Mouse (Mus musculus) forebrain, embryonic 16.5 days (tissue): ENCODE measurements around the gene Foxp1. TPM values are rescaled to one million over a fixed set of nuclear protein-coding genes. Genes with fewer than 3 reads are reported as not detected.

Experiments
- ATAC-seq: fragments of 200-750 bp; cut with Nextera tagmentation; 2 replicates; pipeline ENCODE4 v1.8.0; 2017; ENCODE audit warnings: mild to moderate bottlenecking, moderate library complexity
- H3K27ac ChIP-seq: fragments of 300-500 bp; sonication (generic); 2 replicates; pipeline ENCODE4 v1.5.1; 2014; ENCODE audit warnings: low read length, control low read depth
- H3K27me3 ChIP-seq: fragments of 300-500 bp; sonication (generic); replicated peaks from 2 replicates; pipeline ENCODE4 v1.6.1; 2014; ENCODE audit warnings: low read length; ENCODE audit not compliant: control insufficient read depth, insufficient read depth
- H3K36me3 ChIP-seq: fragments of 300-500 bp; sonication (generic); 2 replicates; pipeline ENCODE4 v1.6.1; 2014; ENCODE audit not compliant: control insufficient read depth, insufficient read depth
- H3K4me1 ChIP-seq: fragments of 300-500 bp; sonication (generic); replicated peaks from 2 replicates; pipeline ENCODE4 v1.6.1; 2014; ENCODE audit warnings: low read length; ENCODE audit not compliant: control insufficient read depth, insufficient read depth
- H3K4me2 ChIP-seq: fragments of 300-500 bp; sonication (generic); 2 replicates; pipeline ENCODE4 v1.6.1; 2014; ENCODE audit warnings: mild to moderate bottlenecking, low read length, control low read depth
- H3K4me3 ChIP-seq: fragments of 300-500 bp; sonication (generic); replicated peaks from 2 replicates; pipeline ENCODE4 v1.5.1; 2014; ENCODE audit warnings: mild to moderate bottlenecking, low read length, control low read depth
- H3K9ac ChIP-seq: fragments of 300-500 bp; sonication (generic); replicated peaks from 2 replicates; pipeline ENCODE4 v1.6.1; 2014; ENCODE audit warnings: low read depth, low read length, control low read depth
- H3K9me3 ChIP-seq: fragments of 300-500 bp; sonication (generic); 2 replicates; pipeline ENCODE4 v1.6.1; 2016; ENCODE audit warnings: low read length; ENCODE audit not compliant: control insufficient read depth
- WGBS: fragments of 180-500 bp; shearing (Covaris S2); extraction: QIAGEN DNeasy Blood & Tissue Kit; methylation state at CpG from one replicate; pipeline ENCODE4 v1.1.7; 2014; 5-methylcytosine and 5-hydroxymethylcytosine counted together
- polyA plus RNA-seq: library from polyadenylated mRNA; unstranded; fragments of >200 nt; fragmentation: Nextera tagmentation; extraction: Ambion mirVana; gene quantifications from 2 replicates; pipeline ENCODE4 v1.2.1, GENCODE M21; 2015

The Foxp1 gene
- polyA plus RNA-seq, 1 experiment from 2014 or later, result 123 TPM

GRCm38 (mm10) chr6:99265945-99266656 is 256.4 kb downstream of the Foxp1 start:
- Histone ChIP-seq H3K4me2 (peak overlapping the region; percentile 18), H3K9ac (peak overlapping the region; percentile 6), H3K36me3 (no peaks in the 10 kb centered on the region), H3K27me3 (no peaks in the 10 kb centered on the region), H3K4me1 (peaks cover 40% of the 10 kb centered on the region), H3K4me3 (no peak overlapping the region), H3K27ac (peak overlapping the region; percentile 34), H3K9me3 (no peaks in the 10 kb centered on the region)
- ATAC-seq, result no peak
- WGBS, result 12% methylated on average over 13 of the region's 13 CpGs

GRCm38 (mm10) chr6:99265173-99265572 is 257.3 kb downstream of the Foxp1 start:
- no peaks in the 10 kb centered on the region for H3K27me3 ChIP-seq
- peaks cover 43% of the 10 kb centered on the region for H3K4me1 ChIP-seq
- ATAC-seq, result peak; percentile 47; the same call in 1 of the 2 replicates
- H3K4me2 ChIP-seq, result no peak overlapping the region
- no peaks in the 10 kb centered on the region for H3K36me3 ChIP-seq
- no peaks in the 10 kb centered on the region for H3K9me3 ChIP-seq
- peak overlapping the region; percentile 34; the same call in 1 of the 2 replicates for H3K27ac ChIP-seq
- 29% methylated on average over 4 of the region's 4 CpGs for WGBS
- H3K9ac ChIP-seq, result no peak overlapping the region
- no peak overlapping the region for H3K4me3 ChIP-seq

GRCm38 (mm10) chr6:99264192-99265093 is 258.1 kb downstream of the Foxp1 start:
- Histone ChIP-seq H3K27me3 (no peaks in the 10 kb centered on the region), H3K4me3 (no peak overlapping the region), H3K4me2 (no peak overlapping the region), H3K9ac (no peak overlapping the region), H3K36me3 (no peaks in the 10 kb centered on the region), H3K4me1 (peaks cover 40% of the 10 kb centered on the region), H3K9me3 (no peaks in the 10 kb centered on the region), H3K27ac (peak overlapping the region; percentile 25; the same call in 1 of the 2 replicates)
- 0 out of 2 replicates have a peak, but pooled peaks have one; percentile 30 for ATAC-seq
- WGBS, result 35% methylated on average over 13 of the region's 13 CpGs

- H3K27me3 ChIP-seq, result no peaks in the 10 kb centered on the region
- no peaks in the 10 kb centered on the region for H3K9me3 ChIP-seq
- no peak overlapping the region for H3K9ac ChIP-seq
- H3K4me1 ChIP-seq, result peaks cover 40% of the 10 kb centered on the region
- ATAC-seq, result no peak
- 0 out of 2 replicates have a peak overlapping the region, but pooled peaks have one; percentile 28 for H3K27ac ChIP-seq
- 51% methylated on average over 2 of the region's 2 CpGs for WGBS
- H3K36me3 ChIP-seq, result no peaks in the 10 kb centered on the region
- no peak overlapping the region for H3K4me3 ChIP-seq
- no peak overlapping the region for H3K4me2 ChIP-seq
These were observed 258.7 kb downstream of the Foxp1 start for GRCm38 (mm10) chr6:99263886-99264185.

- Histone ChIP-seq H3K36me3 (no peaks in the 10 kb centered on the region), H3K9me3 (no peaks in the 10 kb centered on the region), H3K4me1 (peaks cover 34% of the 10 kb centered on the region), H3K27me3 (no peaks in the 10 kb centered on the region), H3K4me3 (no peak overlapping the region), H3K9ac (no peak overlapping the region), H3K27ac (0 out of 2 replicates have a peak overlapping the region, but pooled peaks have one; percentile 28), H3K4me2 (no peak overlapping the region)
- ATAC-seq, result no peak
- WGBS, result 25% methylated on average over 12 of the region's 12 CpGs
These were observed 259.2 kb downstream of the Foxp1 start for GRCm38 (mm10) chr6:99263061-99263885.

GRCm38 (mm10) chr6:99261737-99262130 is 260.8 kb downstream of the Foxp1 start:
- WGBS, result 52% methylated on average over 4 of the region's 4 CpGs
- Histone ChIP-seq H3K4me3 (no peak overlapping the region), H3K4me1 (peaks cover 29% of the 10 kb centered on the region), H3K9ac (no peak overlapping the region), H3K27ac (no peak overlapping the region), H3K9me3 (no peaks in the 10 kb centered on the region), H3K27me3 (no peaks in the 10 kb centered on the region), H3K4me2 (no peak overlapping the region), H3K36me3 (no peaks in the 10 kb centered on the region)
- no peak for ATAC-seq

- 46% methylated on average over 11 of the region's 11 CpGs for WGBS
- H3K9ac ChIP-seq, result no peak overlapping the region
- no peak overlapping the region for H3K27ac ChIP-seq
- no peaks in the 10 kb centered on the region for H3K36me3 ChIP-seq
- ATAC-seq, result no peak
- H3K27me3 ChIP-seq, result no peaks in the 10 kb centered on the region
- peaks cover 23% of the 10 kb centered on the region for H3K4me1 ChIP-seq
- no peaks in the 10 kb centered on the region for H3K9me3 ChIP-seq
- H3K4me3 ChIP-seq, result no peak overlapping the region
- H3K4me2 ChIP-seq, result no peak overlapping the region
These were observed 261.4 kb downstream of the Foxp1 start for GRCm38 (mm10) chr6:99260941-99261736.

- Histone ChIP-seq H3K27me3 (no peaks in the 10 kb centered on the region), H3K4me1 (0 out of 2 replicates have a peak, but pooled peaks cover 3% of the 10 kb centered on the region), H3K4me3 (no peak overlapping the region), H3K36me3 (no peaks in the 10 kb centered on the region), H3K9me3 (no peaks in the 10 kb centered on the region), H3K27ac (no peak overlapping the region), H3K4me2 (no peak overlapping the region), H3K9ac (no peak overlapping the region)
- 81% methylated on average over 5 of the region's 5 CpGs for WGBS
- ATAC-seq, result no peak
These were observed 264.2 kb downstream of the Foxp1 start for GRCm38 (mm10) chr6:99258346-99258745.
